Mouse (Mus musculus) hindbrain, embryonic 16.5 days (tissue): ENCODE measurements around the gene Cog4. TPM values are rescaled to one million over a fixed set of nuclear protein-coding genes. Genes with fewer than 3 reads are reported as not detected.
A peak's percentile ranks its signal among the peaks of the same experiment; 100 is the strongest.

Experiments used
- ATAC-seq: fragments of 200-750 bp; cut with Nextera tagmentation; 2 replicates; pipeline ENCODE4 v1.8.0; 2017; ENCODE audit warnings: moderate TSS enrichment, moderate library complexity
- H3K27ac ChIP-seq: fragments of 300-500 bp; sonication (generic); 2 replicates; pipeline ENCODE4 v1.5.1; 2014; ENCODE audit warnings: low read depth, mild to moderate bottlenecking, control low read depth, low read length, moderate library complexity
- H3K27me3 ChIP-seq: fragments of 300-500 bp; sonication (generic); replicated peaks from 2 replicates; pipeline ENCODE4 v1.6.1; 2014; ENCODE audit warnings: low read length; ENCODE audit not compliant: control insufficient read depth, insufficient read depth
- H3K36me3 ChIP-seq: fragments of 300-500 bp; sonication (generic); 2 replicates; pipeline ENCODE4 v1.6.1; 2014; ENCODE audit warnings: mild to moderate bottlenecking, low read length, moderate library complexity, mixed read lengths; ENCODE audit not compliant: control insufficient read depth, insufficient read depth
- H3K4me1 ChIP-seq: fragments of 300-500 bp; sonication (generic); 2 replicates; pipeline ENCODE4 v1.6.1; 2014; ENCODE audit warnings: low read depth, low read length; ENCODE audit not compliant: control insufficient read depth, insufficient read depth
- H3K4me2 ChIP-seq: fragments of 300-500 bp; sonication (generic); 2 replicates; pipeline ENCODE4 v1.6.1; 2014; ENCODE audit warnings: mild to moderate bottlenecking, low read length, control low read depth, moderate library complexity
- H3K4me3 ChIP-seq: fragments of 300-500 bp; sonication (generic); 2 replicates; pipeline ENCODE4 v1.5.1; 2014; ENCODE audit warnings: mild to moderate bottlenecking, low read length, control low read depth, moderate library complexity
- H3K9ac ChIP-seq: fragments of 300-500 bp; sonication (generic); 2 replicates; pipeline ENCODE4 v1.6.1; 2014; ENCODE audit warnings: low read depth, mild to moderate bottlenecking, control low read depth, low read length, moderate library complexity
- H3K9me3 ChIP-seq: fragments of 300-500 bp; sonication (generic); 2 replicates; pipeline ENCODE4 v1.6.1; 2014; ENCODE audit warnings: mild to moderate bottlenecking, low read length, moderate library complexity; ENCODE audit not compliant: control insufficient read depth
- WGBS: fragments of 180-500 bp; shearing (Covaris S2); extraction: QIAGEN DNeasy Blood & Tissue Kit; methylation state at CpG from one replicate; pipeline ENCODE4 v1.1.7; 2014; 5-methylcytosine and 5-hydroxymethylcytosine counted together
- polyA plus RNA-seq: library from polyadenylated mRNA; unstranded; fragments of >200 nt; fragmentation: Nextera tagmentation; extraction: Ambion mirVana; gene quantifications from 2 replicates; pipeline ENCODE4 v1.2.1, GENCODE M21; 2015

The Cog4 gene
- polyA plus RNA-seq, 1 experiment from 2014 or later: 74.1 TPM

GRCm38 (mm10) chr8:110892913-110893312 is 46.5 kb downstream of the Cog4 start:
- Histone ChIP-seq H3K27me3 (no peaks in the 10 kb centered on the region), H3K4me2 (no peak overlapping the region), H3K4me3 (no peak overlapping the region), H3K27ac (no peak overlapping the region), H3K9ac (no peak overlapping the region), H3K9me3 (no peaks in the 10 kb centered on the region), H3K4me1 (no peaks in the 10 kb centered on the region), H3K36me3 (0 out of 2 replicates have a peak, but pooled peaks cover 2% of the 10 kb centered on the region)
- 93% methylated on average over 2 of the region's 2 CpGs for WGBS
- no peak for ATAC-seq

GRCm38 (mm10) chr8:110894851-110895250 is 48.5 kb downstream of the Cog4 start:
- Histone ChIP-seq H3K4me2 (no peak overlapping the region), H3K27ac (no peak overlapping the region), H3K4me1 (no peaks in the 10 kb centered on the region), H3K9me3 (no peaks in the 10 kb centered on the region), H3K4me3 (no peak overlapping the region), H3K27me3 (no peaks in the 10 kb centered on the region), H3K36me3 (0 out of 2 replicates have a peak, but pooled peaks cover 2% of the 10 kb centered on the region), H3K9ac (no peak overlapping the region)
- no peak for ATAC-seq
- 89% methylated on average over 10 of the region's 10 CpGs for WGBS

GRCm38 (mm10) chr8:110895254-110895653 is 48.9 kb downstream of the Cog4 start:
- H3K9me3 ChIP-seq: no peaks in the 10 kb centered on the region
- no peaks in the 10 kb centered on the region for H3K27me3 ChIP-seq
- H3K4me2 ChIP-seq: no peak overlapping the region
- no peak overlapping the region for H3K27ac ChIP-seq
- H3K4me1 ChIP-seq: no peaks in the 10 kb centered on the region
- H3K9ac ChIP-seq: no peak overlapping the region
- H3K4me3 ChIP-seq: no peak overlapping the region
- no peak for ATAC-seq
- WGBS: 81% methylated on average over 7 of the region's 9 CpGs
- no peaks in the 10 kb centered on the region for H3K36me3 ChIP-seq

GRCm38 (mm10) chr8:110895812-110896211 is 49.4 kb downstream of the Cog4 start:
- H3K36me3 ChIP-seq: no peaks in the 10 kb centered on the region
- H3K4me1 ChIP-seq: no peaks in the 10 kb centered on the region
- H3K4me3 ChIP-seq: no peak overlapping the region
- H3K4me2 ChIP-seq: no peak overlapping the region
- 96% methylated on average over 13 of the region's 13 CpGs for WGBS
- H3K27me3 ChIP-seq: no peaks in the 10 kb centered on the region
- H3K9ac ChIP-seq: no peak overlapping the region
- no peaks in the 10 kb centered on the region for H3K9me3 ChIP-seq
- no peak overlapping the region for H3K27ac ChIP-seq
- no peak for ATAC-seq

GRCm38 (mm10) chr8:110897495-110897894 is 51.1 kb downstream of the Cog4 start:
- Histone ChIP-seq H3K27ac (no peak overlapping the region), H3K36me3 (no peaks in the 10 kb centered on the region), H3K9ac (no peak overlapping the region), H3K4me2 (no peak overlapping the region), H3K9me3 (no peaks in the 10 kb centered on the region), H3K4me3 (no peak overlapping the region), H3K27me3 (no peaks in the 10 kb centered on the region), H3K4me1 (peaks cover 5% of the 10 kb centered on the region; the same call in 1 of the 2 replicates)
- no peak for ATAC-seq
- whole genome bisulfite sequencing: 89% methylated on average over 6 of the region's 6 CpGs

GRCm38 (mm10) chr8:110901056-110901455 is 54.7 kb downstream of the Cog4 start:
- no peak for ATAC-seq
- WGBS: 97% methylated on average over 3 of the region's 3 CpGs

GRCm38 (mm10) chr8:110901839-110902578 is 55.6 kb downstream of the Cog4 start, which contains the start of gene Fuk:
Gene Fuk (minus strand): TSS chr8:110902488.
- H3K27me3 ChIP-seq: no peaks in the 10 kb centered on the region
- peaks cover 5% of the 10 kb centered on the region; the same call in 1 of the 2 replicates for H3K4me1 ChIP-seq
- no peaks in the 10 kb centered on the region for H3K36me3 ChIP-seq
- H3K27ac ChIP-seq: no peak within 1 kb of the TSS
- H3K4me2 ChIP-seq: peak within 1 kb of the TSS; percentile 70
- H3K4me3 ChIP-seq: peak within 1 kb of the TSS; percentile 74
- 3% methylated on average over 30 of the region's 30 CpGs for WGBS
- H3K9me3 ChIP-seq: no peaks in the 10 kb centered on the region
- peak; percentile 98 for ATAC-seq
- peak within 1 kb of the TSS; percentile 81 for H3K9ac ChIP-seq

More at GRCm38 (mm10) chr8:110901056-110901455, 54.7 kb downstream of the Cog4 start:
- H3K9me3 ChIP-seq: no peaks in the 10 kb centered on the region
- peaks cover 5% of the 10 kb centered on the region; the same call in 1 of the 2 replicates for H3K4me1 ChIP-seq
- no peaks in the 10 kb centered on the region for H3K27me3 ChIP-seq
- H3K36me3 ChIP-seq: no peaks in the 10 kb centered on the region
- no peak overlapping the region for H3K27ac ChIP-seq
- H3K4me2 ChIP-seq: no peak overlapping the region
- no peak overlapping the region for H3K4me3 ChIP-seq
- no peak overlapping the region for H3K9ac ChIP-seq

- no peaks in the 10 kb centered on the region for H3K27me3 ChIP-seq
- no peaks in the 10 kb centered on the region for H3K9me3 ChIP-seq
- ATAC-seq: 0 out of 2 replicates have a peak, but pooled peaks have one; percentile 20
- WGBS: 66% methylated on average over 2 of the region's 2 CpGs
- H3K4me1 ChIP-seq: peaks cover 5% of the 10 kb centered on the region; the same call in 1 of the 2 replicates
- H3K4me3 ChIP-seq: peak overlapping the region; percentile 74
- H3K27ac ChIP-seq: no peak overlapping the region
- peak overlapping the region; percentile 70 for H3K4me2 ChIP-seq
- H3K36me3 ChIP-seq: no peaks in the 10 kb centered on the region
- no peak overlapping the region for H3K9ac ChIP-seq
Measured at GRCm38 (mm10) chr8:110902579-110902965, 56.2 kb downstream of the Cog4 start.

- ATAC-seq: no peak
- Histone ChIP-seq H3K4me1 (peaks cover 5% of the 10 kb centered on the region; the same call in 1 of the 2 replicates), H3K27ac (no peak overlapping the region), H3K9me3 (no peaks in the 10 kb centered on the region), H3K36me3 (no peaks in the 10 kb centered on the region), H3K9ac (no peak overlapping the region), H3K4me2 (no peak overlapping the region), H3K27me3 (no peaks in the 10 kb centered on the region), H3K4me3 (no peak overlapping the region)
- WGBS: 88% methylated on average over 6 of the region's 6 CpGs
Measured at GRCm38 (mm10) chr8:110905404-110905803, 59.0 kb downstream of the Cog4 start.
